Mouse (Mus musculus): ENCODE measurements around the gene Iqck. TPM values are rescaled to one million over a fixed set of nuclear protein-coding genes. Genes with fewer than 3 reads are reported as not detected.

Gene Iqck
- polyA plus RNA-seq, 1 experiment: 5.9 TPM

DNA sequence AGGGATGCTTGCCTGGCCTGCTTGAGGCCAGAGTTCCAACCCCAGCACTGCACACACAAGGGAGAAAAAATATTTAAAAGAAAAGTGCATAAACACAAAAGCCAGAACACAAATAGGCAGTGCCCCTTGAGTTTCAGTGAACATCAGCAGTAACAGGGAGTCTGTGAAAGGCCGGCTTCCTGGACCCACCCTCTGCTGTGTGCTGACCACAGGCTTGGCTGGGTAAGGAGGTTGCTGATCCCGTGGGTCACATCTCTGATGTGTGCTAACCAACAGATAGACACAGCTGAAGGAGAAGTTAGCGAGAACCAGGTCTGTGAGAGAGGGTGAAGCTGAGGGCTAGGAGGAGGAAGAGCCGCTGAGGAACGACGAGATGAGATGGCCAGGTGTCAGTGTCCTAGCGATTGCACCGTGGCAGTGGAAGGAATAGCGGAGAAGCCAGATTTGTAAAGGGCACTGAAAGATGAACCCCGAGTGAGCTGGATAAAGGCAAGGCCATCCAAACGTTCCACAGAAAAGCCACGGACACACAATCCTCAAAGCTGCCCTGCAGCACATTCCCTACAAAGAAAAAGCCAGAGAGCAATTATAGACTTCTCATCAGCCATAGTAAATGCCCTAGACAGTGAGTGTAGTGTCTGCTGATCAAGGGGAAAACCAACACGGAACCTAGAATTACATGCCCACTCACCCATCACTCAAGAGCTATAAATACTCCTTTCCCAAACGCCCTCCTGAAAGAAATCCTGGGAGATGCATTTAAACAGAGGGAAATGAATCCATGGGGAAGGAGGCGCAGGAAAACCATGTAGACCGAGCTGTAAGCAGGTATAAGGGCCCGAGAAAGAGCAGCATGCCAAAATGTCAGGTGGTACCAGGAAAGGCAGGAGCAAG lies 76.2 kb downstream of the Iqck start:
- no peaks in the 10 kb centered on the region for H3K27me3 ChIP-seq (ENCODE audit: control insufficient read depth, insufficient read depth, low read length)
- peaks cover 3% of the 10 kb centered on the region; the same call in 1 of the 2 replicates for H3K4me1 ChIP-seq (ENCODE audit: control insufficient read depth, insufficient read depth, low read length)
- H3K27ac ChIP-seq (ENCODE audit: insufficient read depth, low read length): no peak overlapping the region
- TF ChIP-seq CTCF (IDR thresholded peaks at IDR 0.05; ENCODE audit: borderline replicate concordance, insufficient read depth, low read depth, low read length): no peak
- no peak for DNase-seq
- WGBS: 86% methylated on average over 17 of the region's 17 CpGs
- no peak overlapping the region for H3K4me3 ChIP-seq (replicated peaks; ENCODE audit: insufficient read depth, low read depth, low read length)

DNA sequence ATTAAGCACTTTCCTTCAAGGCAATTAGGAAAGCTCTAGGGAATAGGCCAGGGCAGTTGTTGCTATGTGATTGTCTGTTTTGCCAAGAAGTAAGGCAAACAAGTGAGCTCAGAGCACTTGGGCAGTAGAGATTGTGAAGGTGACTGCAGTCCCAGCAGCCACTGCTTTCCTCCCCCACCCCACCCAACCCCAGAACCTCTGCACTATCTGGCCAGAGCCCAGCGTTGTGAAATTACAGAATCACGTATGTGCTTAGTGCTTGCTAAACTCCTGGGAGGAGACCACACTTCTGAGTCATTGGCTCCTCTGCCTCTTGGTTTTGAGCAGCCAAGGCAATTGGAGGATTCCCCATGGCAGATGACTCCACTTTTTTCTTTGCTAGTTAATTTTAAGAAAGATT lies 79.8 kb downstream of the Iqck start:
- Histone ChIP-seq H3K27me3 (ENCODE audit: control insufficient read depth, insufficient read depth, low read length) (no peaks in the 10 kb centered on the region), H3K27ac (ENCODE audit: insufficient read depth, low read length) (no peak overlapping the region), H3K4me3 (replicated peaks; ENCODE audit: insufficient read depth, low read depth, low read length) (no peak overlapping the region), H3K4me1 (ENCODE audit: control insufficient read depth, insufficient read depth, low read length) (no peaks in the 10 kb centered on the region)
- TF ChIP-seq CTCF (IDR thresholded peaks at IDR 0.05; ENCODE audit: borderline replicate concordance, insufficient read depth, low read depth, low read length) (no peak), POLR2A (IDR thresholded peaks at IDR 0.05; ENCODE audit: borderline replicate concordance, insufficient read depth, low read length) (no peak)
- no peak for DNase-seq
- WGBS: 51% methylated on average over 2 of the region's 2 CpGs

DNA sequence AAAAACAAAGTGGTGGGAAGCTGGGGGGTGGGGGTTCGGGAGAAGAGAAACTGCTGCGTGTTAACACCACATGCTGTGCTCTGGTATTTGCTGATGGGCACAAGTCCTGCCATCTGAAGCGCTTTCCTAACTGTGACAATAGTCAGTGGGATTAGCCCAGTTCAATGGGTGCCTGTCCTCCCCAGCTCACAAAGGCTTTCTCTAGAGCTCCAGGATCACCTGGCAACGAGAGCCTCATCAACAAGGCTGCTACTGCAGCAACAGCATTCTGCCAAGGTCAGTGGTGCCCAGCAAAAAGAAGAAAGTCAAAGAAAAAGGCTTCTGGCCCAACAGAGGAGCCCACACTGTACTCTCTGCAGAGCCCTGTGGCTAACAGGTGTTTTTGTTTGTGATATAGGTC lies 81.3 kb downstream of the Iqck start:
- Histone ChIP-seq H3K4me3 (replicated peaks; ENCODE audit: insufficient read depth, low read depth, low read length) (no peak overlapping the region), H3K27ac (ENCODE audit: insufficient read depth, low read length) (no peak overlapping the region), H3K27me3 (ENCODE audit: control insufficient read depth, insufficient read depth, low read length) (no peaks in the 10 kb centered on the region), H3K4me1 (ENCODE audit: control insufficient read depth, insufficient read depth, low read length) (no peaks in the 10 kb centered on the region)
- no peak for TF ChIP-seq POLR2A (IDR thresholded peaks at IDR 0.05; ENCODE audit: borderline replicate concordance, insufficient read depth, low read length)
- no peak for TF ChIP-seq CTCF (IDR thresholded peaks at IDR 0.05; ENCODE audit: borderline replicate concordance, insufficient read depth, low read depth, low read length)
- 23% methylated on average over 4 of the region's 4 CpGs for WGBS
- DNase-seq: no peak

DNA sequence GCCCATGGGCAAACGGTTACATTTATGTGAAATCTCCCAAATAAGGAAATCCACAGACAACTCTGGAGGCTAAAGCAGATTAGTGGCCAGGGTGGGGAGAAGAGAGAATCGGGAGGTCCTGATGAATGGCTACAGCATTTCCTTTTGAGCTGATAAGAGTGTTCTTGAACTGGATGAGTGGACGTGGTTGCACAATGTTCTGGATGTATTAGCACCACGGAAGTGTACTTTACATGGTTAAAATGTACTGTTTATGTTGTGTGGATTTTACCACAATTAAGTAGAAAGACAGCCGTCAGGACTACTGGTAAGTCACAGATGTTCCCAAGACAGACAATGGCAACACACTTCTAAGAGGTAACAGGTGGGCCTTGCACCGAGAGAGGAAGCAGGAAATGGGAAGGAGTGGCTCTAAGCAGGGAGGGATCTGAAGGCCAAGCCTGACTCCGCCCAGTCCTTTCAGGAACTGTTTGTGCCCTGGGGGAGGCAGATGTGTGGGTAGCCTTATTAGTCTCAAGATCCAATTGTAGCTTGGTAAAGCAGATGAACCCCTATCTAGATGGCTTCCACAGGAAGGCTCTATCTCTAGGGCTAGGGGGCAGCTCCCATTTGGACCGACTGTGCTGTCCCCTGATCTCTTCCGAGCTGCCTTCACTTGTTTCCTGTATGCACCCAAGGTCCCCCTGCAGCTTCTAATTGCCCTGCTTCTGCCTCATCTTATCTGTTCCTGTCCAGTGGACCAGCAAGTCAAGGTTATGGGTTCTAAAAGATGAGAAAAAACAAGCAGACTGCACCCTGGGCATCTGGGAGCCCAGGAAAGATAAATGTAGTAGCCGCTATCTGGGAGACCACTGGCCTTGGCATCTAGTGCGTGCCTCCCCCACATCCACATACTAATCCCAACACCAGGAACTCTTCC lies 82.2 kb downstream of the Iqck start:
- Histone ChIP-seq H3K27ac (ENCODE audit: insufficient read depth, low read length) (no peak overlapping the region), H3K27me3 (ENCODE audit: control insufficient read depth, insufficient read depth, low read length) (no peaks in the 10 kb centered on the region), H3K4me3 (replicated peaks; ENCODE audit: insufficient read depth, low read depth, low read length) (no peak overlapping the region), H3K4me1 (ENCODE audit: control insufficient read depth, insufficient read depth, low read length) (no peaks in the 10 kb centered on the region)
- WGBS: 86% methylated on average over 11 of the region's 11 CpGs
- DNase-seq: no peak
- TF ChIP-seq CTCF (IDR thresholded peaks at IDR 0.05; ENCODE audit: borderline replicate concordance, insufficient read depth, low read depth, low read length): no peak
- no peak for TF ChIP-seq POLR2A (IDR thresholded peaks at IDR 0.05; ENCODE audit: borderline replicate concordance, insufficient read depth, low read length)

DNA sequence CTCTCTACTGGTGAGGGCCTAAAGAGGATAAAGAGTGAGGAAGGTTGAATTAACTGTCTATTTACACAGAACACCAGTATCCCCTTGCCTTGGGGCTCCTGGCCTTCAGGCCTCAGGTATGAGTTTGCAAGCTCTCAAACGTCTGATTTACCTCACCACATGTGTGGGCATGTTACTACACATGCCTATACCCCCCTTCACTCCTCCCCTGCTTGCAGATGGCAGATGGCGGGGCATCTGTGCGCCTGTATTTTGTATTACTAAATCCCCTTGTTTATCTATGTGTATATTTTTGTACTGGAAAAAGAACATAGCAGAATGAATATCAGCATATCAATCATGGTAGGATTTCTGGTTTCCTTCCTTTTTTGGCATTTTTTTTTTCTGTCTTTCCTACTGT lies 86.7 kb downstream of the Iqck start:
- H3K27me3 ChIP-seq (ENCODE audit: control insufficient read depth, insufficient read depth, low read length): no peaks in the 10 kb centered on the region
- 71% methylated on average over 3 of the region's 3 CpGs for WGBS
- no peak overlapping the region for H3K4me3 ChIP-seq (replicated peaks; ENCODE audit: insufficient read depth, low read depth, low read length)
- no peak for DNase-seq
- H3K4me1 ChIP-seq (ENCODE audit: control insufficient read depth, insufficient read depth, low read length): no peaks in the 10 kb centered on the region
- H3K27ac ChIP-seq (ENCODE audit: insufficient read depth, low read length): no peak overlapping the region
- no peak for TF ChIP-seq CTCF (IDR thresholded peaks at IDR 0.05; ENCODE audit: borderline replicate concordance, insufficient read depth, low read depth, low read length)

DNA sequence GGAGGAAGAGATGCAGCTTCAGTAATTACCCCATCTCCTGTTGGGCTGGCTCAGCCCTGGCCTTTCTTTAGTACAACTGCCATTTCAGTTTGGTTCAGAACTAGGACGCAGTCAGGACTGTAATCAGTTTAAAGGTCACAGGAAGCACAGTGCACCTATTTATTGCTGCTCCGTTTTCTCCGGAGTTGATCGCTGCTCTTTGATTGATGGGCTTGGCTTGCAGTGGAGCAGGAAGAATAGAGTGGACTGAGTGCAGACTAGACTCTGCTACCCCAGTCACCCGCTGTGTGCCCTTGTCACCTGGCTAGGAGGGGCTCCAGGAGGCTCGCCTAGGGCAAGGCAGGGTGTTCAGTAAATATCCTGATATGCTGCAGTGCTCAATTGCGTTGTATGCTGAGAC lies 87.6 kb downstream of the Iqck start:
- Histone ChIP-seq H3K27ac (ENCODE audit: insufficient read depth, low read length) (no peak overlapping the region), H3K4me3 (replicated peaks; ENCODE audit: insufficient read depth, low read depth, low read length) (no peak overlapping the region), H3K27me3 (ENCODE audit: control insufficient read depth, insufficient read depth, low read length) (no peaks in the 10 kb centered on the region), H3K4me1 (ENCODE audit: control insufficient read depth, insufficient read depth, low read length) (no peaks in the 10 kb centered on the region)
- DNase-seq: no peak
- 84% methylated on average over 7 of the region's 7 CpGs for WGBS
- no peak for TF ChIP-seq POLR2A (IDR thresholded peaks at IDR 0.05; ENCODE audit: borderline replicate concordance, insufficient read depth, low read length)
- no peak for TF ChIP-seq CTCF (IDR thresholded peaks at IDR 0.05; ENCODE audit: borderline replicate concordance, insufficient read depth, low read depth, low read length)

DNA sequence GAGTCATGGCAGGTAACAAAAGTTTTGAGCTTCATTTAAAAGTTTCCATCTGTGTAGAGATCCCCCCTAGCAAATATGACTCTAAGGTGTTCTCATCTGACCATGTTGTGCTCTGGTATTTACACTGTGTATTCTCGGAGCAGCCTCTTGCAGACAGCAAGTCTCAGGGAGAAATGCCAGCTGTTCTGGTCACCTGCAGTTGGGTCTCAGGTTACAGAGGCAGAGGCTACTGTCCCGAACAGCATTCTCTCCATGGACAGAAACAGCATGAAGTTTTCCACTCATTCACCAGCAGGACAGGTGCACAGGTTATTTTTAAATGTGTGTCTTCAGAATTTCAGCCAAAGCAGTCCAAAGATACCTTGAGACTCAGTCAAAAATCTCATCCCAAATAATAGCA lies 89.3 kb downstream of the Iqck start:
- no peak for TF ChIP-seq CTCF (IDR thresholded peaks at IDR 0.05; ENCODE audit: borderline replicate concordance, insufficient read depth, low read depth, low read length)
- no peak for TF ChIP-seq POLR2A (IDR thresholded peaks at IDR 0.05; ENCODE audit: borderline replicate concordance, insufficient read depth, low read length)
- H3K27me3 ChIP-seq (ENCODE audit: control insufficient read depth, insufficient read depth, low read length): no peaks in the 10 kb centered on the region
- H3K27ac ChIP-seq (ENCODE audit: insufficient read depth, low read length): no peak overlapping the region
- H3K4me3 ChIP-seq (replicated peaks; ENCODE audit: insufficient read depth, low read depth, low read length): no peak overlapping the region
- DNase-seq: no peak
- H3K4me1 ChIP-seq (ENCODE audit: control insufficient read depth, insufficient read depth, low read length): no peaks in the 10 kb centered on the region
- 42% methylated on average over 2 of the region's 2 CpGs for WGBS

Data from cerebellum, adult 2 months (tissue).